ENCODE assay signal across 8 mouse cellular contexts in genomic region chr12:101123013-101123412, GRCm38 (mm10). TPM values are rescaled to one million over a fixed set of nuclear protein-coding genes. Genes with fewer than 3 reads are reported as not detected.
DNase-seq lines count a peak whose midpoint lies in the region; ATAC-seq and TF ChIP-seq lines count a peak whose summit lies in the region.
"Had no signal": no experiment of that assay in that cellular context is flagged by ENCODE, and none has a peak within 500 bp of the region (broad histone marks: within the 10 kb centered on the region; RNA-seq: fewer than 3 reads in every experiment).

No protein-coding gene starts in this region.

- no peak overlapping the region for H3K4me2 ChIP-seq in kidney, postnatal 0 days (ENCODE audit: low read length)
- H3K4me2 ChIP-seq in kidney, embryonic 16.5 days (replicated peaks; ENCODE audit: low read depth, low read length), result no peak overlapping the region
- H3K4me2 ChIP-seq: hindbrain, embryonic 15.5 days had no signal

- intact Hi-C loops in left cerebral cortex, postnatal 10 days (cut with DNase I), result loop anchor here (5.0 kb wide), 3 partner anchors 239 to 754 kb away; no protein-coding TSS in a partner anchor

- WGBS in kidney, postnatal 0 days, result 14% methylated on average over 1 of the region's 1 CpGs
- WGBS in kidney, embryonic 16.5 days, result 18% methylated on average over 1 of the region's 1 CpGs

- no peak overlapping the region for H3K9ac ChIP-seq in kidney, postnatal 0 days (ENCODE audit: low read depth, low read length)
- H3K9ac ChIP-seq in kidney, embryonic 16.5 days (replicated peaks; ENCODE audit: low read length), result no peak overlapping the region
- no peak overlapping the region for H3K9ac ChIP-seq in ES-E14 (ENCODE audit: insufficient read depth, low read depth, low read length, poor library complexity, severe bottlenecking)
- H3K9ac ChIP-seq: hindbrain, embryonic 15.5 days had no signal

- DNase-seq in kidney, postnatal 0 days (ENCODE audit: low spot score), result peak; percentile 65
- peak; percentile 17 to 21 for DNase-seq in B cell, adult 2 months
- DNase-seq in ES-E14 (ENCODE audit: low read depth, low spot score), result no peak
- peak; percentile 40 for DNase-seq in forelimb bud, embryonic 11.5 days (ENCODE audit: low read depth, low spot score)
- DNase-seq in spleen, postnatal 10 days (ENCODE audit: low spot score in 2 of 2), result no peak
- DNase-seq in left cerebral cortex, postnatal 10 days (ENCODE audit: extremely low spot score in 1 of 2, low spot score in 2 of 2), result no peak

- H3K36me3 ChIP-seq in kidney, postnatal 0 days (ENCODE audit: insufficient read depth, low read length), result no peaks in the 10 kb centered on the region
- H3K36me3 ChIP-seq in kidney, embryonic 16.5 days (ENCODE audit: insufficient read depth, low read length), result no peaks in the 10 kb centered on the region
- no peaks in the 10 kb centered on the region for H3K36me3 ChIP-seq in ES-E14 (ENCODE audit: control insufficient read depth, insufficient read depth, low read length, poor library complexity, severe bottlenecking)
- H3K36me3 ChIP-seq: hindbrain, embryonic 15.5 days had no signal

- H3K9me3 ChIP-seq in kidney, postnatal 0 days (replicated peaks; ENCODE audit: low read length), result no peaks in the 10 kb centered on the region
- no peaks in the 10 kb centered on the region for H3K9me3 ChIP-seq in kidney, embryonic 16.5 days (ENCODE audit: low read length)
- no peaks in the 10 kb centered on the region for H3K9me3 ChIP-seq in ES-E14 (ENCODE audit: control insufficient read depth, insufficient read depth, low read depth, low read length)
- H3K9me3 ChIP-seq: hindbrain, embryonic 15.5 days had no signal

- peak; percentile 78 for TF ChIP-seq CTCF in kidney, postnatal 0 days (IDR thresholded peaks at IDR 0.05; ENCODE audit: low read depth)

- ATAC-seq in kidney, postnatal 0 days (replicated peaks; ENCODE audit: low FRiP score, low read depth), result no peak
- ATAC-seq in kidney, embryonic 16.5 days (ENCODE audit: low FRiP score, low TSS enrichment), result no peak

- in situ Hi-C loops in ES-E14 (cut with MboI; ENCODE audit: low sequenced_read_pairs in 2 of 2, unreplicated experiment in 2 of 2), result loop anchor here in 1 of 2 experiments (25.0 kb wide), 1 partner anchor 239 kb away; no protein-coding TSS in a partner anchor

- H3K27me3 ChIP-seq in kidney, postnatal 0 days (ENCODE audit: insufficient read depth, low read length), result no peaks in the 10 kb centered on the region
- no peaks in the 10 kb centered on the region for H3K27me3 ChIP-seq in kidney, embryonic 16.5 days (ENCODE audit: insufficient read depth, low read length)
- H3K27me3 ChIP-seq: hindbrain, embryonic 15.5 days had no signal

- H3K4me3 ChIP-seq in kidney, postnatal 0 days (replicated peaks; ENCODE audit: low read depth, low read length), result no peak overlapping the region
- H3K4me3 ChIP-seq in kidney, embryonic 16.5 days (ENCODE audit: low read length), result no peak overlapping the region
- H3K4me3 ChIP-seq in ES-E14 (ENCODE audit: insufficient read depth in 1 of 2, low read depth in 1 of 2, low read length in 2 of 2, poor library complexity in 1 of 2, severe bottlenecking in 1 of 2), result no peak overlapping the region
- H3K4me3 ChIP-seq: hindbrain, embryonic 15.5 days had no signal

- no peaks in the 10 kb centered on the region for H3K4me1 ChIP-seq in kidney, postnatal 0 days (replicated peaks; ENCODE audit: insufficient read depth, low read length)
- H3K4me1 ChIP-seq in kidney, embryonic 16.5 days (ENCODE audit: insufficient read depth, low read length), result no peaks in the 10 kb centered on the region
- H3K4me1 ChIP-seq in ES-E14 (ENCODE audit: control insufficient read depth in 2 of 2, insufficient read depth in 2 of 2, low read length in 2 of 2, poor library complexity in 1 of 2), result no peaks in the 10 kb centered on the region
- H3K4me1 ChIP-seq: hindbrain, embryonic 15.5 days had no signal

- H3K27ac ChIP-seq in kidney, postnatal 0 days, result no peak overlapping the region
- H3K27ac ChIP-seq in kidney, embryonic 16.5 days (ENCODE audit: low read length), result no peak overlapping the region
- no peak overlapping the region for H3K27ac ChIP-seq in ES-E14 (ENCODE audit: insufficient read depth, low read depth, low read length, poor library complexity, severe bottlenecking)
- H3K27ac ChIP-seq: hindbrain, embryonic 15.5 days had no signal

TF ChIP-seq in ES-E14, 5 proteins besides CTCF, POLR2A, EP300 and RAD21:
- TF ChIP-seq HCFC1 (IDR thresholded peaks at IDR 0.05; ENCODE audit: borderline replicate concordance, insufficient read depth, low read length) (no peak), ZC3H11A (IDR thresholded peaks at IDR 0.05; ENCODE audit: borderline replicate concordance, low read depth, low read length) (peak; percentile 85), ZNF384 (IDR thresholded peaks at IDR 0.05; ENCODE audit: low read depth, low read length) (no peak), CHD2 (IDR thresholded peaks at IDR 0.05; ENCODE audit: low read depth, low read length) (no peak), MAFK (IDR thresholded peaks at IDR 0.05; ENCODE audit: insufficient read depth, low read depth, low read length) (no peak)

RNA-seq across cellular contexts. Expression of gene Ppp4r3a, which starts 39.5 kb away (rescaled TPM):
- 27.7 and 31.1 TPM in 2 replicates for polyA plus RNA-seq in kidney, postnatal 0 days (2015; fragmentation: Nextera tagmentation; extraction: Ambion mirVana)
- 31.7 and 36.0 TPM in 2 replicates for polyA plus RNA-seq in kidney, embryonic 16.5 days (2015; fragmentation: Nextera tagmentation; extraction: Ambion mirVana)
- 78.8 and 87.1 TPM in 2 replicates for total RNA-seq in ES-E14 (2012; rRNA removed)
- 10 to 100 TPM; 38.0 to 39.5 TPM for total RNA-seq in left cerebral cortex, postnatal 10 days (2021)

Comparison
In these comparisons a context has a peak if more than half of its experiments do, and no peak if none do; other contexts are left out.
1. DNase-seq: peak in kidney, postnatal 0 days (single experiment), B cell, adult 2 months (2 of 2) and forelimb bud, embryonic 11.5 days (single experiment); none in ES-E14 (single experiment), spleen, postnatal 10 days (0 of 2) and left cerebral cortex, postnatal 10 days (0 of 2).